Mouse (Mus musculus) 3134 (cell line): ENCODE measurements around the gene Hoxa2.

ENCODE experiments used
- DNase-seq: peaks from one replicate; pipeline ENCODE4 v3.0.0-alpha.2; 2011; ENCODE audit warnings: low spot score; ENCODE audit not compliant: insufficient read length; ENCODE audit errors: extremely low read depth

Gene Hoxa2

DNA sequence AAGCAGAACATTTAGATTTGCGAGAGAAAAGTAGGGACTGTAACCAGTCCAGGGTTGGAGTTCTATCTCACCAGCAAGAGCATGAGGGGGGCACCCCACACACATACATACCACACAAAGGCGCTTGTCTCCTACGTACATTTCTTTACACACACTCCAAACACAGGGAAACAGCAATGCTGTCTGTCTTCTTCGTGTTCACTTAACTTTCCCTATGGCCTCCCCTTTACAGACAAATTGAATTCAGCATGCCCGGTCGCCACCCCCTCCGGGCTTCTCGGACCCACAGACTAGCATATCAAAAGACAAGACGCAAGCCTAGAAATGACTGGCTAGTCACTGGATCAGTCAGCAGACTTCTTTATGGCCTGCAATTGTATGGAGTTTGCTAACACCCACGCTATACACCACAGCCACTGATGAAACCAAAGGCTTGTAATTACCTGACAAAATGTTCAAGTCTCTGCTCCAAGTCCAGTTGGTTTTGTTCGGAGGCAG, 15.6 kb upstream of the Hoxa2 start:
- DNase-seq: no peak

GRCm38 (mm10) chr6:52179690-52180089, 15.1 kb upstream of the Hoxa2 start:
- DNase-seq: no peak

GRCm38 (mm10) chr6:52178918-52179665, 14.5 kb upstream of the Hoxa2 start:
- no peak for DNase-seq

- DNase-seq: no peak
Measured at GRCm38 (mm10) chr6:52177806-52178205, 13.2 kb upstream of the Hoxa2 start.

GRCm38 (mm10) chr6:52177061-52177735, 12.6 kb upstream of the Hoxa2 start, which contains the start of gene 5730596B20Rik:
Gene 5730596B20Rik (plus strand): TSS chr6:52177498.
- DNase-seq: no peak

DNA sequence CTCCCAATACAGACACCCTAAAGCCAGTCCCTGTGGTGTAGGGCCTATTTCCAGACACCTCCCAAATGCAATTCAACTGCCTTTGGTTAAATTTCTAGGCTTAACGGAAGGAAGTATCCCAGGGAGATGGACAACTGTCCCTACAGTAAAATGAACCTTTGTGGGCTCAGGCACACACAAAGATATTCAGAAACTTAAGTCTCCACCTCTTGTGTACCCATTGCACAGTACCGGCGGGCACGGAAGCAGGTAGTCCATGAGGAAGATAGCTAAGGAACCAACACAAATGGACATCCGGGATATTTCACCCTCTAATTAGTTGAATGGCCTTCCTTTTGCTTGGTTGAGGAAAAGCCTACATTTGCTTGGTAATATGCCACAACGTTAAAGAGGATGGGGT, 11.8 kb upstream of the Hoxa2 start:
- DNase-seq: no peak

DNA sequence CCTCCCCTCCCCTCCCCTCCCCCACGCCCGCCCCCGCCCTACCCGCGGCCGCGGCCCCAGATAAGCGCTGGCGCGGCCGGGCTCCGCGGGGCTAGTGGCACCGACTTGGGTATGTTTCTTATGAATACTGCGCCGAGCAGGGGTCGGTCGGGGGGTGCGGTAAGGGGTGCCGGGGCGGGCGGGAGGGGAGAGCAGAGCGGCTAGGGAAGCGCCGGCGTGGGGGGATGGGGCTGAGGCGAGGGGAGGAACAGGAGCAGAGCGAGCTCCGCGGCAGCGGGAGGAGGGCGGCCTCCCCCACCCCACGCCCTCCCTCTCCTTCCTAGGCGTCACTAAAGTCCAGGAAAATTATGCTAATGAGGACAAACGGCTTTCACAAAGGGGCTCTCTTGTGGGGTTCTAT, 11.2 kb upstream of the Hoxa2 start:
- DNase-seq: no peak

DNA sequence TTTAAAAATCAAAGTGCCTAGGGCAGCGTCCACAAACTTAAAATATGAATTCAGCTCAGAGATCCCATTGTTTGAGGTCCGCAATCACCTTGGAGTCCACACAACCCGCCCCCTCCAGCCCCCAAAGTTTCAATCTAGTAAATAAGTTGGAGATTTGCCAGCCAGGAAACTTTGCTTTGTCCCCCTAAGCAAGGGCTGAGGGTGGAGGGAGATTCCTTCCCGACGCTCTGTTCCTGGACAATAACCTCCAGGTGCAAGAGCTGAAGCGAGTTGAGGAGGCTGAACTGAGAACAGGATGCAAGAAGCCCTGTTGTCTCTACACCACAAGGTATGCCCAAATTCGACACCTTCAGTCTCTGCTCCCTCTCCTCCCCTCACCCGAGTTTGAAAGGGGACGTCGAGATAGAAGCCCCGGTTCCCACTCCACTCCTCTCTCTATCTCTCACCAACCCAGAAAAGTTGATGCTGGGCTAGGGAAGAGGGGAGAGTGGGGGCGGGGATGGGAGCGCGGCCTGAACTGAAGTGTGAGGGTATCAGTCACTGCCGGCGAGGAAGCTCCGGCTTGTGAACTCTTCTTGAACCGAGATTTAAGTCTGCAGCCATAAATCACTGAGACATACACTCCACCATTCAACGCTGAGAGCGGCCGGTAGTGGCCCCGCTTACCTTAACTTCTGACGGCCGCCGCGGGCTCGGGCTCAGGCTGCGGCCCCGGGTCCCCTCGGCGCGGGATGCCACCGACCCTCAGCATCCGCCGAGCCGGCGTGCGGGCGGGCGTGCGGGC, 10.5 kb upstream of the Hoxa2 start:
- DNase-seq: no peak

DNA sequence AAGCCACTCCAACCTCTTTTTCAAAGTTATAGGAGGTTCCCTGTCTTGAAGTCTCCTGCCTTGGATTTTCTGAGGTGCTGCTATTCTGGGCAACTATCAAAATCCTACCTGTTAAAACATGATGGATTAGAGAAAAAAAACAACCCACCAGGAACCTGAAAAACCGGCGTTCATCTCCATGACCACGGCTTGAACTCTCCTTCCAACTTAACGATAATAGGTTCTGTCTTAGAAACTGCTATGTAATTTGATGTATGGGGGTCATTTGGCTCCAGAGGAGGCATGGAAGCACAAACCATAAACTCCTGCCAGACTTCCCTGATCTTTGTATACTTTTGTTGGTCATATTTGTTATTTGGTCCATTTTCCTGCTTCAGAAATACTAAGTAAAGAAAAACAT, 9.0 kb upstream of the Hoxa2 start:
- DNase-seq: no peak

- DNase-seq: no peak
Measured at GRCm38 (mm10) chr6:52172501-52172900, 7.9 kb upstream of the Hoxa2 start.

DNA sequence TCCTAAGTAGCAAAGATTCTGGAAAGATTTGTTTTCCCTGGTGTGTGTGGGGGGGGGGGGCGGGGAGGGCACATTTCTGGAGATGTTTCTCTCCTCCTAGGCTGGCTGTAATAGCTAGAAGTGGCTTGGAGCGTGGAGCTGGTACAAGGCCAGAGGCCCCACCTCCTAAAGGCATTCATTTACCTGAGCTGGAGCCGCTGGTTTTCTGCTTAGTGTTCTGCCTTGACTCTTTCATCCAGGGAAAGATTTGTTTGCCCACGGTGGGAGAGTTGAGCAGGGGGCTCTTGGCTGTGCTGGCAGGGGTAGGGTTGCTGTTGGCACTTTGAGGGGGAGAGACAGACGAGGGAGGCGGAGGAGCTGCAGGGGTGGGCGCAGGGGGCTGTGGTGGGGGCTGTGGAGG, 7.3 kb upstream of the Hoxa2 start:
- DNase-seq: no peak

DNA sequence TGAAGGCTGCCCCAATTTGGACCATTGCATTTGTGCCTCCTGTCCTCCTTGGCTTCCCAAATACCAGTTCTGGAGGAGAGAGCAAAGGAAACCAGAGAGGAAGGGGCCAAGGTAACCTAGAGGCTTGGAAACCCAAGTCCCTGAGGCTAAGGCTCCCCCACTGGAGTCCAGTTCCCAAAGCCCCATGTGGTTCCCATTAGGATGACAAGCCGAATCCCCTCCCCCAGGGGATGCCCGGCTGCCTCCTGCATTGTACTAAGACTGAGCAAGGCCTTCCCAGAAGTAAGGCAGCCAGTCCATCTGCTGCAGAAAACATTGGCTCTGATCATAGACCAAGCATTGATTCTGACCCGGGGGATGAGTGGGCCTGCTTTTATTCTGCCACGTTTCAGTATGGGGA, 6.7 kb upstream of the Hoxa2 start:
- no peak for DNase-seq

DNA sequence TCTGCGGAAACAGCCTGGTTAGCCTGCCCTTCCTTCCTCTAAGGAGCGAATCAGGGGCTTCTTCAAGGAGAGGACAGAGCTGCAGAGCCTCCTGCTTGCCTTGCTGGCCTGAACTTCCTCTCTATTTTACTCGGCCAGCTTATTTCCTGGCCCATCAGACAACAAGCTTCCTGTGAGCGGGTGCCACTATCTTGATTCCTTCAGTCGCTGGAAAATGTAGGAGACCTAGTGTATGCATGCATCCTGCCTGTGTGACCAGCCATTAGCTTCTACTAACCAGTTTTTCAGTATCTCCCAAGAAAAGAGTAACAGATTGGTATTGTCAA, 6.2 kb upstream of the Hoxa2 start:
- DNase-seq: no peak

GRCm38 (mm10) chr6:52170166-52170897, 5.7 kb upstream of the Hoxa2 start:
- DNase-seq: no peak

GRCm38 (mm10) chr6:52169499-52170165, 5.0 kb upstream of the Hoxa2 start:
- no peak for DNase-seq

DNA sequence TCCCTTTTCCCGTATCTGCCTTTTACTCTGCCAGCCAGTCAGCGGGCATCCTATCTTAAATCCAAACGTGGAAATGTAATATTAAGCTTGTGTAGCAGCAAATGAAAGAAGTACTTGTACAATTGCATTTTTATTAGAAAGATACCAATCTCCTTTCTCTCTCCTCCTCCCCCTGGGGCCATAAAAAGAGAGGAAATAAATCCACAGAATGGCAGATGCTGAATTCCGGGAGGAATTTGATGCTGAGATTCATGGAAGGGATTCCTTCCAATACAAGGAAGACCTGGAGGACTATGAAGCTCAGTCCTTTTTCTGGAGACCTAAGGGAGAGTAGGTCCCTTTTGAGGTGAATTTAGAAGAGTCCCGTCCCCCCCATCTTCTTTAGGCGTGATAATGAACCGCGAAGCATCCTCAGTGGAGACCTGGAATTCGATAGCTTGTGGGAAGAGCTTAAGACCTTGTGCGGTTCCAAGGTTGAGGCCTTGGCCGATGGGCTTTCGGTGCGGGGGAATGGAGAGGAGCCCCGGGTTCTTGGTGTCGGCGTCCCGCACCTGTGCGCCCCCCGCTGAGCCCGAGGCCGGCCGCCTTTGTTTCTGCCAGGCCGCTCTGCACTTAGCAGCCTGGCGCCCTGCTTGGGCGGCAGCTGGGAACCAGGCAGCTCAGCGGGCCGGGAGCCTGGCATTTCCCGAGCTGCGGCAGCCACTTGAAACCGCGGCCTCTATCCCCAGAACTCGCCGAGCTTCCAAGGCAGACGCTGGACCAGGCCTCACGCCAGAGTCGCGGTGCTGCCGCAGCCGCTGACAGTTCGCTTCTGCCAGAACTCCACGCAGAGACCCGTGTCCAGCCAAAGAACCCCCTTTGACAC, 3.8 kb upstream of the Hoxa2 start:
- no peak for DNase-seq

DNA sequence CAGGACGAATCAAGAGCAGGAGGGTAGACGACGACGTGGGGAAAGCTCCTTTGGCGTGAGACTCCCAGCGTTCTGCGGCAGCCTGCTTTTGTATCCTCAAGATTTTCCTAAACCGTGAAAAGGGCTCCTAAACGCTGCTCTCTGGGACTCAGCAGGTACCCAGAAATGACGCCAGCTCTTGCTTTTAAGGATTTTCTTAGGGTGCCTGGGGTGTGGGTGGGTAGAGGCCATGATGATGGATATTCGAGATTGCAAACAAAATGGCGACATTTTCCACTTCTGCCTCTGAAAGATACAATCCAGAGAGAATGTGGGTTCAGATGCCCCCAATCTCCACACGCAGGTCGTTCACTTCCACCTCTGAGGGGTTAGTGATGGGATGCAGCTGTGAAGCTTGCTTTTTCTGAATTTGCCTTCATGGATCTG, 3.1 kb upstream of the Hoxa2 start:
- DNase-seq: no peak

DNA sequence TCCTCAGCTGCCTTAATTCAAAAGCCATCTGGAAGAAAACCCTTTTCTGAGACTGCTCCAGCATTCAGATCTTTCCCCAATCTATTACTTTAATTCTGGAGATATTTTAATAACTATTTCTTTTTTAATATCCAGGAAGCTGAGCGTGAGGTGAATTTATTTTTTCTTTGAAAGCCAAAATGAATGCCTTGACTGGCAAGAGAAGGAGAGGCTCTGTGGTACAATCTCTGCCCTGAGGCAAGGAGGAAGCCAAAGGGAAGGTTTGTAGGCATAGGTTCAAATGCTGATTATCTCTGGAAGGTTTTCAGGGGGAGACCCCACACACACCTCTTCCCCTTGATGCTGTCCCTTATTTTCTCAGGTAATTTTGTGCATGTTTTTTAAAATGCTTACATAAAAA, 2.5 kb upstream of the Hoxa2 start:
- DNase-seq: no peak

- no peak for DNase-seq
Measured at GRCm38 (mm10) chr6:52166431-52167077, 1.9 kb upstream of the Hoxa2 start.
